Mouse (Mus musculus) liver, embryonic 14.5 days (tissue): ENCODE results near the gene Nacc2.

Experiments used
- CTCF ChIP-seq: IDR thresholded peaks from 2 replicates; pipeline ENCODE4 v1.5.1; 2016; ENCODE audit warnings: antibody characterized with exemption, low read depth, control low read depth
- EP300 ChIP-seq: IDR thresholded peaks from 2 replicates; pipeline ENCODE4 v1.6.1; 2016; ENCODE audit warnings: antibody characterized with exemption, low read depth

DNA sequence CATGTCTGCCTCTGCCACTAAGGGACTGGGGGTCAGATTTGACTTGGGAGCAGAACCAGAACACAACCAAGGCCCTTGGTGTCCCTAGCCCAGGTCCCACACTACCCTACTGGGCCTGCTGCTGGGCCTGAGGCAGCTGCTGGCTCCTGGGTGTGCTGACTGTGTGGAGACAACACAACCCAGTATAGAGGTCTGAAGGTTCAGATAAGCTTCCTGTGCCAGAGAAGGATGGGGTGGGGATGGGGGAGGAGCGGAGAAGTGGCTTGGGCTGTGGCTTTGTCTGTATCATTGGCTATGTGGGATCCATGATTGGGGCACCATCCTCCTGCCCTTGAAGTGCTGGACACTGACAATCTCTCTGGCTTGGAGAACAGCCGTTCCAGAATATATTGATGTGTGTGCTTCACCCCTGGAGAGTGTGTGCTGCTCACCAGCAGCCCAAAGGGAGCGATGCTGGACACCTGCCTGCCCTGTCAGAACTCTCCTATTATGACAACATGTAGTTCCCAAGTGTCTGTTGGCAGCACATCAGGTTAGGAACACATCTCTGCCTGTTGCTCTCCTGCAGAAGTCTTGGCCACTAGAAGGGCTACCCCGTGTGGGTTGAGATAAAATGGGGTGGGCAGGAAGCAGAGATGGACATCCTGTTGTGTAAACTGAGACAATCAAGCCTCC lies 36.0 kb downstream of the Nacc2 start:
- TF ChIP-seq EP300 (peak; percentile 66), CTCF (peak; percentile 16; the same call in 1 of the 2 replicates)
